Mouse (Mus musculus) B cell, adult 2 months (primary cell): ENCODE measurements around the gene Dvl3.
A peak's percentile ranks its signal among the peaks of the same experiment; 100 is the strongest.
"Not testable (repeated sequence)": the region's sequence is repeated elsewhere in the genome, so short reads cannot be mapped to it uniquely, and the experiment has no call there.

ENCODE experiments used
- DNase-seq, 2 experiments: peaks; one replicate each; pipeline ENCODE4 v3.0.0; 2022

Dvl3 gene

DNA sequence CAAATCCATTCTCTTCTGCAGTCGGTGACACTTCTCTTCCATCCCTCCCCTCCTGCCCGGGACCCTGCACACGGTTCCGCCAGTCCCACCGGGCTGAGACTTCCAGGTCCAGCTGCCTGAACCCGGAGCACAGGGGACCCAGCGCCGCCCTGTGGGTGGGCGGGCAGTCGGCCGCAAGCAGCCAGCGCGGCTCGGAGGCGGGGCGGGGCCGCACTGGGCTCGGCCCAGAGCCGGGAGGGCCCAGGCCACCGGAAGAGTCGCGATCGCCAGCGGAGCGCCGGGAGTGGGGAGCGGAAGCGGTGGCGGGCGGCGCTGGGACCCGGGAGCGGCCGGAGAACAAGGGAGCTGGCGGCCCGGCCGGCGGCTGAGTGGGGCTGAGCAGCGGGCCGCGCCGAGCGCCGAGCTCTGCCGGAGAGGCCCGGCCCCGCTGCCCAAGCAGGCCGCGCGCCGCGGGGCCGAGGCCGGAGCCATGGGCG, at the start of gene Dvl3:
Gene Dvl3, plus strand, starts transcription at position 257 of the 476 bp plus-strand sequence.
- peak; percentile 81 to 84 for DNase-seq

DNA sequence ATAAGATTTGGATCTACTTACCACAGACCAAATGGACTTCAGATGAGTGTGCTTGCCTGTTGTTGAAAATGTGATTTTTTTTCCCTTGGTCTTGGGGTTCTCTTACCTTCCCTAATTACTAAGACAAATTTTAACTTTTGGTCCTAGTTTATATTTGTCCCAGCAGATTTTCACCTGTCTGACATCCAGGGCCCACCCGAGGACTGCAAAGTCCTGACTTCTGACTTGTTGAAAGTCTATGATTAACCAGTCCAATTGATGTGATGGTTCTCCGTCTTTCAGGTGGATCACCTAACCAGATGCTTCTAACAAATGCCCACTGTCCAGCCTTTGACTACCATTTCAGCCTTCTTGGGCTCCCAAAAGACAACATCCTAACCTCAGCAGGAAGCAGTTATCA, 45.8 kb upstream of the Dvl3 start:
- DNase-seq = no peak

DNA sequence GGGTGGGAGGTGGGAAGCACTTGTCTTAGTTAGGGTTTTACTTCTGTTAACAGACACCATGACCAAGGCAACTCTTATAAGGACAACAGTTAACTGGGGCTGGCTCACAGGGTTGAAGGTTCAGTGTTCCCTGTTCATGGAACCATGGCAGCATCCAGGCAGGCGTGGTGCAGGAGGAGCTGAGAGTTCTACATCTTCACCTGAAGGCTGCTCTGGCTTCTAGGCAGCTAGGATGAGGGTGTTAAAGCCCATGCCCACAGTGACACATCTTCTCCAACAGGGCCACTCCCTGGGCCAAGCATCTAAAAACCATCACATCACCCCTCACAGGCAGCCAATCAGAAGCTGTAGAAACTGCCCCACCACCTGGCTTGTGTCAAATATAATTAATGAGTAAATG, 45.1 kb upstream of the Dvl3 start:
- no peak for DNase-seq

DNA sequence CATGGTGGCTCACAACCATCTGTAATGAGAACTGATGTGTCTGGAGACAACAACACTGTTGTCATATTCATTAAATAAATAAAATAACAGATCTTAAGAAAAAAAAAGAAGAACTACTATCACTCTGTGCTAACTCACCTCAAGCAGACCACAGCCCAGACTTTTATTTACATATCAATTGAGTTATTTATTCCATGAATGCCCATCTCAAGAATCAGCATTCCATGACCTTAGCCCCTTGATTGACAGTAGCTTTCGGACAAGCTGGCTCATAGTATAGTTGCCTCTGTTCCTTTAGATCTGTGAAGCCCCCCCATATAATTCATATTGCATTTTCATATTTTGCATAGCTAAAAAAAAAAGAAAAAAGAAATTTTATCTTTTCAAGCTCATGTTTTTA, 43.0 kb upstream of the Dvl3 start:
- no peak for DNase-seq

DNA sequence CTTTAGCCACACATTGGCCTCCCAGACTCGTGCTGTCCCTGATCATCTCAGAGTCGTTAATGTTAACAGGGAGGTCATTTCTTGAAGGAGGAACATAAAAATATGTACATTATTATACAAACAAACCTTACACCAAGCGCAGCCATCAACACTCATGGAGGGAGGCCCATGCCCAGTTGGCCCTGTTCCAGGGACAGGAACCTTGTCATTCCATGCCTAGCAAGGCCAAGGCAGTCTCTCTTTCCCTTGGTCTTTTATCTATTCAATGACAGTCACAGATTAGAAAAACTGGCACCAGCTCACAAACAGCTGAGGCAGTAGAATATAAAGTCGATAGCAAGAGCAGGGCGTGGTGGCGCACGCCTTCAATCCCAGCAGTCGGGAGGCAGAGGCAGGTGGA, 42.6 kb upstream of the Dvl3 start:
- DNase-seq = no peak

DNA sequence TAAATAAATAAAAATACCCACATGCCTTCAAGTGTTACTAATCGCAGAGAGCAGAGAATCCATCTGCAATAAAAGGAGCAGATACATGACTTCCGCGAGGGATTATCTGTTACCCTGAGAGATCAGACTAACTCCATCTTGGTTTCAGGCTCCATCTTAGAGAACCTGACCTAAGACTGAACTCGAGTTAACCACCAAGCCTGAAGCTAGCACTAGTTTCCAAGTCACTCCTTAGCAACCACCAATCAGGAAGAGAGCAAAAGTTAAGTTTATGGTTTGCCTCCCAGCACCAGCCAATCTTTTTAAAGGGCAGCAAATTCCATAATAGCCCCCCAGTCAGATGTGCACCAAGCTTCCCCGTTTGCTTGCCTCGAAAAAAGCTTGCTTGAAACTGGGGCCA, 42.0 kb upstream of the Dvl3 start:
- no peak for DNase-seq

DNA sequence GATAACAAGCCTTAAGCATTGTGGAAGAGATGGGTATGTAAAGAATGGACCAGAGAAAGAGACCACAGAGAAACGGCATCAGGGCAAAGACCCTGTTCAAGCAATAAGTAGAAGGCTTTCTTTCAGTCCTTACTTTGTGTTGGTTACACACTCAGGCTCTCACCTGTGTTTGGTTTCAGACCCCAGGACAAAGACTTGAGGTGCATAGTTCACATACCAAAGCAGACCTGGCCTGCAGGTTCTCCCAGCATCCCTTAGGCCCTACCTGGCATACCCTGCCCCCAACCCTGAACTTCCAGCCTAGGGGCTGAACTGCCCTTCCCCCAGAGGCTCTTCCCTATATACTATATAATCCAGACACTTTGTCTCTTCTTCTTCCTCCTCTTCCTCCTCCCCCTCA, 41.4 kb upstream of the Dvl3 start:
- DNase-seq = no peak

DNA sequence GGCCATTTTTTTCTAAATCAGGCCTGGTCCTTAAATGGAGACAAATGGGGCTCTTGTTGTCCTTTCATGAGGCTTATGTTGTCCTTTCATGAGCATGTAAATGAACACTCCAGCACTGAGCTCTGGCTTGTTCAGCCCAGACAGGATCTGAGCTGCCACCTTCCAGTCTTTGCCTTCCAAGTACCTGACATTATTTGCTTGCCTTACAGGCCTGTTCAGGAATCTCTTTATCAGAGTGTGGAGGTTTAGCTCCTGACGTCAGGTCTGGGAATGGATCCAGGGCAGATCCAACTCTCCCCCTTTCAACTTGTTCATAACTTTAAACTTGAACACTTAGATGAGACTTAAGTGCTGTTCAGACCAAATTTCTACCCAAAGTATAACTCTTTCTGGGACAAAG, 39.9 kb upstream of the Dvl3 start:
- no peak for DNase-seq

DNA sequence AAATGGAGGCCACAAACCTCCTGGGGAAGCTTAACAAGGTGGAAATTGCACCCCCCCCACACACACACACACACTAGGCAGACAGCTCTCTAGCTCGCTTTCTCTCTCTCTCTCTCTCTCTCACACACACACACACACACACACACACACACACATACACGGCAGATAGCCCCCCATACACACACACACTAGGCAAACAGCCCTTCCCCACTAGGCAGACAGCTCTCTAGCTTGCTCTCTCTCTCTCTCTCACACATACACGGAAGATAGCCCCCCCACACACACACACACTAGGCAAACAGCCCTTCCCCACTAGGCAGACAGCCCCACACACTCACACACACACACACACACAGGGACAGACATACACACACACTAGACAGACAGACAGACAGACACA, 39.5 kb upstream of the Dvl3 start:
- DNase-seq = no peak

DNA sequence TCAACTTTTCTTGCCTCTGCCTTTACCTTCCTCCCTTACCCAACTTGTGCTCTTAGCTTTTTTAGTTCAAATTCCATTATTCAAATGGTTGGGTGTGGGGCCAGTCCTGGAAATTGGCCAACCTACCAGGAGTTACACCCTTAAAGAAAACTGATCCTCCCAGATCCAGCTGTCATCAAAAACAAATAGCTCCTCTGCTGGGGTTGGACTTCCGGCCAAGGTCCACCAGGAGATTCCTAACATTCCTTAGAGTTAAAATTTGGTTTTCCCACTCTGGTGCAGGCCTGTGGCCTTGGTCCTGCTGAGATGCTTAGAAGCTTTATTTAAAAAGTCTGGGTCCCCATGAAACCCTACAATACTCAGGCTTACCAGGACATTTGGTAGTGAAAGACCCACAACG, 38.3 kb upstream of the Dvl3 start:
- DNase-seq = no peak

DNA sequence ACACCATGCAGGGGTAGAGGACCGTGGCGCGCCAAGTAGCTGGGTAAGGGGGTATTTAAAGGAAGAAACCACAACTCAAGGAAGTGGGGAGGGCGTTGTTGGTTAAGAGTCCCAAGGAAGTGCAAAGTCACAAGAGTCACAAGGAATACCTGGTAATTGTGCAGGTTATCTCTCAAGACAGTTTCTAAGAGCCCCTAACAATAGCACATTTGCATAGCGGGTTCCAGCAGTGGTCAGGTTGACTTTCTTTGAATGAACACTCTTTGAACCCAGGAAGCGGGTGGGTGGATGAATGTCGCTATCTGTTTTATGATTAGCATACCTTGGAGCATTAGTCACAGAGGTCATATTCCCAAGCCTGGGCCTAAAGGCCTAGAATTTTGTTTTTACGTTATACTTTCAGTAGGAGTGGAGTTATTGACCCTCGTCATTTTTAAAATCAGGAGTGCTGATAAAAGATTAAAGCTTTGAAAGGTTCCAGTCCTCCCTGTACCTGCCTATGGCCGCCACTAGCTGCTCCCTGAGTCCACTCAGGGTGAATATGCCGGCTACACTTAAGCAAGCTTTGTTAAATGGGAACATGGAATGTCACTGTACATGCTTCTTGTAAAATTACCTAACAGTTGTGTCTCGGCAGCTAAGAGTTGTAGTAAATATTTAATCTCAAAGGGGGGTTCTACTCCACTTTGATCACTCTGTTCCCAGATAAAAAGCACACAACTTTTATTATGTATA, 37.6 kb upstream of the Dvl3 start:
- DNase-seq = not testable (repeated sequence)

DNA sequence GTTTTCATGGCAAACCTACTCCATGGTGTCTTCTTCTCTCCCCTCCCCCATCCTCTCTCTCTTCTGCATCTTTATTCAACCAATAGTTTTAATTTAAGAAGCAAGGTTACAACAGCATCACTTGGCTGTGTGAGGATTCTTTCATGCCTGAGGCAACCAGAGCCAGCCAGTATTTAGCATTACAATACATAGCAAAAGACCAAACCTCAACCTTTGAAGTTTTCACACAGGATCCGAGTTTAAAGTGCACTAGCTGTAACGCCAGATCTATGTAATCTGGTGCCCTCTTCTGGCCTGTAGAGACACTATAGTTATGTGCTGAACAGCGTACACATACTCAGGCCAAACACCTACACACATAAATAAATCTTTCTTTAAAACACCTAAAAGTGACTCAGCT, 36.7 kb upstream of the Dvl3 start:
- no peak for DNase-seq

DNA sequence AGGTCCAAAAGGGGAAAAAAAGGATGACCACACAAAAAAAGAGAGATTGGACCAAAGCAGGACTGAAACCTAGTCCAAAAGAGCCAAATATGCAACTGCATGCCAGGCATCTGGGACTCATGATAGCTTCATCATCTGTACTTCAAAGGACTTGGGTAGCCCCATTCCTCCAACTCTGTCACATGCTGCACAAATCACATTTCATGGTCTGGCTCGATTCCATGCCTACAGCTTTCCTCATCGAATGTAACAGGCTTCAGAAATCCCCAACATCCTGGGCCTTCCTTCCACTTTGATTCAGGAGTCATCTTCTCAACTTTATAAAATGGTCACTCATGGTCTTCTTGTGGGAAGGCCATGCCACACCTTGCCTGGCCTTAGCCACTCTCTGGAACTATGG, 35.0 kb upstream of the Dvl3 start:
- DNase-seq = no peak

DNA sequence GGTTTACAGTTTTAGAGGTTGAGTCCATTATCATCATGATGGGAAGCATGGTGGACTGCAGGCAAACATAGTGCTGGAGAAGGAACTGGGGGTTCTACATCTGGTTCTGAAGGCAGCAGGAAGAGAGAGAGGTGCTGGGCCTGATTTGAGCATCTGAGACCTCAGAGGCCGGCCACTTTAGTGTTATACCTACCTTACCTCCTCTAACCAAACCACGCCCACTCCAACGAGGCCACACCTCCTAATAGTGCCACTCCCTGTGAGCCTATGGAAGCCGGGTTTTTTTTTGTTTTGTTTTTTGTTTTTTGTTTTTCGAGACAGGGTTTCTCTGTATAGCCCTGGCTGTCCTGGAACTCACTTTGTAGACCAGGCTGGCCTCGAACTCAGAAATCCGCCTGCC, 33.1 kb upstream of the Dvl3 start:
- DNase-seq = not testable (repeated sequence)

DNA sequence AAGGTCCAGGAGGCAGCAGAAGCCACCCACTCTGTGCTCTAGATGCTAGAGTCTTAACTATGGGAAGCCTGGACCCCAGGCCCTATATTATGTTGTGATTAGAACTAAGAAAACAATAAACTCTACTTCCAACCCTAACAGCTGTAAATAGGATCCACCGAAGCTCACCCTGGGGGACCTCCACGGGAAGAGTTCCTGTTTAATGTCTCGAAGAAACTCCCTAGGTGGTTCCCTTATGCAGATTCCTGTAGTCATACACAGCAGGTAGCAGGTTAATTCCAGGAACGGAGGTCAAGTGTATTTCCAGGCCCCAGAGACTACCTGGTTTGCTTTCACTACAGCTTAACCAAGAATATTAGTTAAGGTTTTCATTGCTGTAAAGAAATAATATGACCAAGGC, 31.7 kb upstream of the Dvl3 start:
- no peak for DNase-seq

DNA sequence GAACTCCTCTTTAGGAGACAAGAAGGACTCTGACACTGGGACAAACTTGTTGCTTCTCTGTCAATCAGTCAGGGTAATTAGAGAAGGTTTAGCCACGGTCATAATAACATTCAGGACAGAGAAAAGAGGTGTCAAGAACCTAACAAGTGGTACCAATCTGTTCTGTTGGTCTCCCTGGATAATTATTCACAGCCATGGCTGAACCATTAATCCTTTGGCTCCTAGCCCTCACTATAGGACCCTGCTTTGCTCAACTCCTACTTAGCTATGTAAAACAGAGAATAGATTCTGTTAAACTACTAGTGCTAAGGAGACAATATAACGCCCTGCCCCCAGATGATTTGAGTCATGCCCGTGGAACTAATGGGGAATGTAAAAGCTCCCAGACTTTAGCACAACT, 30.7 kb upstream of the Dvl3 start:
- DNase-seq = no peak

DNA sequence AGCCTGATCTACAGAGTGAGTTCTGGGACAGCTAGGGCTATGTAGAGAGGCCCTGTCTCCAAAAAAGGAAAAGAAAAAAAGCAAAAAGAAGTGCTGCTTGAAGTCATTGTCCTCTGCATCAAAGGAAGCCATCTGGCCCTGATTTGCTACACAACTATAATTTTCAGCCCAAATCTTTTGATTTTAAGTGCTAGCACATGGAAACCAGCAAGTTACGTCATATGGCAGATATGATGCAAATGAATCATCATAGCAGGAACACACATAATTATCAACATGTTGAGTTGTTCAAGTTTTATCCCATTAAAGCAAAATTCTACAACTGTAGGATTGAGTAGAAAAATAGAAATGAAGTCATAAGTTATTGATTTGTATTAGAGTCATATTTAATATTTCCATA, 28.6 kb upstream of the Dvl3 start:
- DNase-seq = no peak

DNA sequence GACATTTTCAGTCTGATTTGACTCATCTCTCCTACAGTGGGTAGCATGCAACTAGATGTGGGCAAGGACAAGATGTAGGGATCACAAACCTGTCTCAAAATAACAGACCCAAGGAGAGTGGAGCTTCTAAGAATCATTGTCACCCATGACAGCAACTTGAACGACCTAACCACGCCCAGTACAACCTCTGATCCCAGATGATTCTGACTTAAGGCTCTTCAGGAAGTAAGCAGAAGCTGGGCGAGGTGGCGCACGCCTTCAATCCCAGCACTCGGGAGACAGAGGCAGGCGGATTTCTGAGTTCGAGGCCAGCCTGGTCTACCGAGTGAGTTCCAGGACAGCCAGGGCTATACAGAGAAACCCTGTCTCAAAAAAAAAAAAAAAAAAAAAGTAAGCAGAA, 28.0 kb upstream of the Dvl3 start:
- DNase-seq = not testable (repeated sequence)

DNA sequence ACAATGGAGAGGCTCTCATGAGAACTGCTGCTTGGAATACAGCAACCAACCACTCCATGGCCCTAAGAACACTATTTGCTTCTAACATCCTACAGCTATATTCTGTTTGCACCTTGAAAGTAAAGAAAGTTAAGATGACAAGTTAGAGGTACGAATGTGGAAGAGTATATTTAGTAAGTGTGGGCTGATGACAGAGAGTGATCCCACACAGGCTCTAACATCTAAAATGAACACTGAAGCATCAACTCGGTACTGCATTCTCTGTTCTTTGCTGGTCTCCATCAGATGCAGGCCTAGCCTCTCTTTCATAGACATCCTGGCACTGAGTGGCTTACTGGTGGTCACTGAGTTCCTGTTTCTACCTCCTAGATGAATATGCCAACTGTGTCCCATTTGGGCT, 27.5 kb upstream of the Dvl3 start:
- DNase-seq = no peak

DNA sequence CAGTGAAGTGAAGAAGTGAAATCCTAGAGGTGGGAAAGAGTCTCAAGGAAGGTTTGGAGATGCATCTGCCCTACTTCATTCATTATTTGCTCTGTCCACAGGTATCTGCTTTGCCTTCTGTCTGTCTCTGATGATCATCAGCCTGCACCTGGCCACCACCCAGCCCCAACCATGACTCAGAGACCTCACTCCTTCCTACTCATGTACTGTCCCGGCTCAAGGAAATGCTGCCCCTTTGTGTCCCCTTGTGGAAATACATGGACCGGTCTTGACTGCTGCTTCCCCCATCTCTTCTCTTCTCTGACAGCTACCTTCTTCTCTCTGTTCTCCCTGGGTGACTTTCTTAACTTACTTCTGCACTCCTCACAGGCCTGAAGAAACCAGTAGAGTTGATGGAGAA, 26.2 kb upstream of the Dvl3 start:
- DNase-seq = no peak

DNA sequence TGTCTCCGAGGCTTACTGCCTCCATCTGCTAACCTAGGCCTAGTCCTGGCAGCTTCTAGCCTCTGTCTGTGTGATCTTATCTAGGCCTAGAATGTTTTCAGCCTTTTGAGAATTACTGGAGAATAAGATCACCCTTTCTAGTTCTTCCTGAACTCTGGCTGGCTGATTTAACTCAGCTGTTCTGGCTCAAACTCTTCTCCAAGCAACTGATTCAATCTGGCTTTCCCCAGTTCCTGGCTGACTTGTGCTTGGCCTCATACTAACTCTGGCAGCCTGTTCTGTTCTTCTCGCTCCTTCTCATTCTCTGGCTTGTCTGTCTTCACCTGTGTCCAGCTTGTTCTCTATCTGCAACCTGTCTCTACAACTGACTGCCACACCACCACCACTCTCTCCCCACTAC, 25.5 kb upstream of the Dvl3 start:
- no peak for DNase-seq

DNA sequence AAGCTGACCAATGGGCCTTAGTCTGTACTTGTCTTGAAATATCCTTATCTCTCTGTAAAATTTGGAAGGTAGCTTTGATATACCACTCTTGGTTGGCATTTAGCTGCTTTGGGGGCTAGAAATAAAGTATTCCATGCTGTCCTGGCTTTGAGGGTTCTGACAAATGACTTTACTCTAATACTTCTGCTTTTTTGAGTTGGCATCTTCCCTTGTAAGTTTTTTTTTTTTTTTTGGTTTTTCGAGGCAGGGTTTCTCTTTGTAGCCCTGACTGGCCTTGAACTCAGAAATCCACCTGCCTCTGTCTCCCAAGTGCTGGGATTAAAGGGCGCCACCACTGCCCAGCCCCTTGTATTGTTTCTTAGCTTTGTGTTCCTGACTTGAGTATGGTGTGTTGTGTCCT, 23.3 kb upstream of the Dvl3 start:
- no peak for DNase-seq

DNA sequence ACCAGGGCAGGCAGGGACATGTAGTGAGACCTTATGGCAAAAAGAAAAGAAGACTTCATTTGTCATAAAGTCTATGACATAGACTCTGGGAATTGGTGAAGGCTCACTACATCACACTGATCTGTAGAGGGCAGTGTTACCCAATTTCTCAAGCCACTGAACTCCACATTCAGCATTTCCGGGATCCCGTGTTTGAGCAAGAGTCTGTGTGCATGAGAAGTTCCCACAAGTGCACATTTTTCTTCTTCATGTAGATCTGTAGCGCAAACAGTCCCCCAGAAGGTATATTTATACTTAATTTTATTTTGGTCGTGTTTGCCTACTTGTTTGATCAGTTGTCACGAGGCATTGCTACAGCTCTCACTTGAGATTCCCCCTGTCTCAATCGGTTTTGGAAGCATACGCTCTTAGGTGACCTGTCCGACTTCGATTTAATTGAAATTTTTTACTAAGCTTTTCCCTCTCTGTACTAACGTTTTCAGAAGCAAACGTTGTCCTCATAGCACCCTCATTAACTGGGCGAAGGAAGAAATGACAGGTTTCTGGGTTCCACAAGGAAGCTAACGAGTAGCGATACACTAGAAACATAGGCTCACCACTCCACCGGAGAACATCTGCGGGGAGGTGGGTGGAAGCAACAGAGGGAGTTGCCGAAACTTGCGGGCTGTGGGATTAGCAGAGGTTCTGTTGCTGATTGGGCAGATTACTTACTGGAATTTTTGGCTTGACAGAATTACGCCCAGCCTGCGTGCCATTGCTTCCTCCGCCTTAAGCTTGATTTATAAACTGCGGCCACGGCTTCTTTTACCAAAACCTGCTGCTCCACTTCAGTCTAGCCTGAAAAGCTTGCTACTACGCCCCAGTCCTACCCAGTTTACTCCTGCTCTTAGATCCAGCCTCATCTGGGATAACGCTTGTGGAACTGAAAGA, 19.8 kb upstream of the Dvl3 start:
- DNase-seq = peak; percentile 64 to 71

DNA sequence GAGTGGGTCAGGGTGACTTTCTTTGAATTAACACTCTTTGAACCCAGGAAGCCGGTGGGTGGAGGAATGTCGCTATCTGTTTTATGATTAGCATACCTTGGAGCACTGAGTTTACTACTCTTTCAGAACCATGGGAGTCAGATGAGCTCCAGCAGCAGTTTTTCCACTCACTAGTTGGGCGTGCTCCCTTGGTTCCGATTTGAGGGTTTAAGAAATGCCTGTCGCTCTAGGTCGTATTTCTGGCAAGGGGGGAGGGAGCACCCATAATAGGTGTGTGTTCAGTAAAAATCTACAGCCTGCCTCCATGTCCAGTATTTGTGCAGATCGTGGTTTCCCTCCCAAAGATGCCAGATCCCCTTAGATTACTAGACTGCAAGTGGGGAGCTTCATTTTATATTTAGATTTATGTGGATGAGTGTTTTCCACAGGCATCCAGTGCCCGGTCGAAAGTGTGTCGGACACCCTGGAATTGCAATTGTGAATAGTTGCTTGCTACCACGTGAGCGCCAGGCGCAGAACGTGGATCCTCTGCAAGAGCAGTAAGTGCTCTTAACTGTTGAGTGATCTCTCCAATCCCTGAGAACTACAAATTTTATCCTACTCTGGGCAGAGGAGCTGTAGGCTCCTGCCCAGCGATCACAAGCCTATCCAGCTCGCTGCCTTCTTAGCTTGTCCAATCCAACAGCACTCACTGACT, 18.7 kb upstream of the Dvl3 start:
- no peak for DNase-seq
